Mouse (Mus musculus) hindbrain, embryonic 16.5 days (tissue): ENCODE results near the gene Stx18. TPM values are rescaled to one million over a fixed set of nuclear protein-coding genes. Genes with fewer than 3 reads are reported as not detected.

Experiments used
- ATAC-seq: fragments of 200-750 bp; cut with Nextera tagmentation; 2 replicates; pipeline ENCODE4 v1.8.0; 2017; ENCODE audit warnings: moderate TSS enrichment, moderate library complexity
- H3K27ac ChIP-seq: fragments of 300-500 bp; sonication (generic); 2 replicates; pipeline ENCODE4 v1.5.1; 2014; ENCODE audit warnings: low read depth, mild to moderate bottlenecking, control low read depth, low read length, moderate library complexity
- H3K27me3 ChIP-seq: fragments of 300-500 bp; sonication (generic); replicated peaks from 2 replicates; pipeline ENCODE4 v1.6.1; 2014; ENCODE audit warnings: low read length; ENCODE audit not compliant: control insufficient read depth, insufficient read depth
- H3K36me3 ChIP-seq: fragments of 300-500 bp; sonication (generic); 2 replicates; pipeline ENCODE4 v1.6.1; 2014; ENCODE audit warnings: mild to moderate bottlenecking, low read length, moderate library complexity, mixed read lengths; ENCODE audit not compliant: control insufficient read depth, insufficient read depth
- H3K4me1 ChIP-seq: fragments of 300-500 bp; sonication (generic); 2 replicates; pipeline ENCODE4 v1.6.1; 2014; ENCODE audit warnings: low read depth, low read length; ENCODE audit not compliant: control insufficient read depth, insufficient read depth
- H3K4me2 ChIP-seq: fragments of 300-500 bp; sonication (generic); 2 replicates; pipeline ENCODE4 v1.6.1; 2014; ENCODE audit warnings: mild to moderate bottlenecking, low read length, control low read depth, moderate library complexity
- H3K4me3 ChIP-seq: fragments of 300-500 bp; sonication (generic); 2 replicates; pipeline ENCODE4 v1.5.1; 2014; ENCODE audit warnings: mild to moderate bottlenecking, low read length, control low read depth, moderate library complexity
- H3K9ac ChIP-seq: fragments of 300-500 bp; sonication (generic); 2 replicates; pipeline ENCODE4 v1.6.1; 2014; ENCODE audit warnings: low read depth, mild to moderate bottlenecking, control low read depth, low read length, moderate library complexity
- H3K9me3 ChIP-seq: fragments of 300-500 bp; sonication (generic); 2 replicates; pipeline ENCODE4 v1.6.1; 2014; ENCODE audit warnings: mild to moderate bottlenecking, low read length, moderate library complexity; ENCODE audit not compliant: control insufficient read depth
- WGBS: fragments of 180-500 bp; shearing (Covaris S2); extraction: QIAGEN DNeasy Blood & Tissue Kit; methylation state at CpG from one replicate; pipeline ENCODE4 v1.1.7; 2014; 5-methylcytosine and 5-hydroxymethylcytosine counted together
- polyA plus RNA-seq: library from polyadenylated mRNA; unstranded; fragments of >200 nt; fragmentation: Nextera tagmentation; extraction: Ambion mirVana; gene quantifications from 2 replicates; pipeline ENCODE4 v1.2.1, GENCODE M21; 2015

Gene Stx18
- polyA plus RNA-seq, 1 experiment from 2014 or later, result 38.5 TPM

DNA sequence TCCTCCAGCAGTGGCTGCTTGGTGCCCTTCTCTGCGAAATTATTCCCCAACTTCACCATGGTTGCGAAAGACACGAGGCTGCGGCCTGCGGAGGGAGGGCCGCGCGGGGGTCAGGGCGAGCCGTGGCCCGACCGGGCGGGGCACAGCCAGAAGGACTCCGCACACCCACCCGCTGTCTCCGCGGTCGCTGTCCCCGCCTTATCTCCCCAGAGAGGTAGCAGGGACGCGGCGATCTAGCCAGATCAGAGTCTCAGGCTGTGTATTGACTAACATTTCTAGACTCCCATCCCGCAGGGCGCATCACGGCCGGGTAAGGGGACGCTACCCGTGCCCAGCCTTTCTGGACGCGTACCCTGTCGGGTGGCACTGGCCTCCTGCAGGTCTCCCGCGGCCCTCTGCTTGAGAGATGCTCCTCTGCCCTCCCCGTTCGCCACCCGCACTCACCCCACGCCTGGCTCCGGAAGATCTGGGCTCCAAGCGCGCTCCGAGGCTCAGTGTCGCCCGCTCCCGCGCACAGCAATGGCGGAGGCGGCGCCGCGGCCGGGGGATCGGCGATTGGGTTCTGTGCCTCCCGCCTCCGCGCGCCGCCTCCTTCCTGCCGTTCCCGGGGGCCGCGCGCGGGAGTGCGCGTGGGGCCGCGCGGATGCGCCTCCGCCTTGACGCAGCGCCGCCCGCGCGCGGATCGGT, 120.5 kb downstream of the Stx18 start:
- Histone ChIP-seq H3K27ac (peak overlapping the region; percentile 98), H3K4me3 (peak overlapping the region; percentile 85), H3K4me2 (peak overlapping the region; percentile 63), H3K36me3 (peaks cover 20% of the 10 kb centered on the region), H3K4me1 (peaks cover 37% of the 10 kb centered on the region), H3K9me3 (no peaks in the 10 kb centered on the region), H3K9ac (peak overlapping the region; percentile 98), H3K27me3 (no peaks in the 10 kb centered on the region)
- 0% methylated on average over 53 of the region's 79 CpGs for WGBS
- peak; percentile 83 for ATAC-seq

DNA sequence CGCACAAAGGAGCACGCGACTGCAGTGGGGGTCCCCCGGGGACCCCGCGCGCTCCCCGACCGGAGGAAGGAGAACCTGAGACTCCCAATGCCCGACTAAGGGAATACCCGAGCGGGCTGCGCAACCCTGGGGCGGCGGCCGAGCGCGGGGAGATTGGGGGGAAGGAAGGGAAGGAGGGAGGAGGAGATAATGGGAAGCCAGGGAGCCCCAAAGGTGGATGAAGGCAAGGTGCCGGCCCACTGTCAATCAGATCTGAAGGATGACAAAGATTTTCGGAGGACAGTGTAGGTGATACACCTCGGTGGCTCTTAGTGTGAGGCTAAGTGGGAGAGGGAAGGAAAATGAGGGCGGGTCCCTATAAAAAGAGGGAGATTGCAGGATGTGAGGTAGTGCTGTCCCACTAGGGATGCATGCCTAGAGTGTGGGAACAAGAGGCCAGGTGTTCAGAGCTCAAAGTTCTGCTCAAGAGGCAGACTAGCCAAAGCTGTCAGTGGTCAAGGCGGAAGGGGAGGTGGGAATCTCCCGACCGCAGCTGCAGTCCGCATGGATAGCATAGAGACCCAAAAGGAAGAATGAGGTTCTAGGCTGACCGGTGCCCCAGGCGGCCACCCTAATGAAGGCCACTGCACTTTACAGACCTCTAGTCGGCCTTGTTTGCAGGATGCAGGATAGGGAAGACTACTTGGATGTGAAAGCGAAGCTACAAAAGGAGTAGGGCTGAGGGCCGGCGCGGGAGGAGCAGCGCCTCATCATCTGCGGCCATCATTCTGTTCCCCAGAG, 121.3 kb downstream of the Stx18 start, which contains the start of gene Nsg1:
Nsg1 (minus strand) TSS at position 274 of the 780 bp plus-strand sequence.
- Histone ChIP-seq H3K9ac (peak within 1 kb of the TSS; percentile 98), H3K27ac (peak within 1 kb of the TSS; percentile 98), H3K36me3 (peaks cover 13% of the 10 kb centered on the region), H3K4me2 (peak within 1 kb of the TSS; percentile 63), H3K4me1 (peaks cover 29% of the 10 kb centered on the region), H3K27me3 (no peaks in the 10 kb centered on the region), H3K9me3 (no peaks in the 10 kb centered on the region), H3K4me3 (peak within 1 kb of the TSS; percentile 85)
- 9% methylated on average over 35 of the region's 35 CpGs for WGBS
- peak; percentile 53 for ATAC-seq

DNA sequence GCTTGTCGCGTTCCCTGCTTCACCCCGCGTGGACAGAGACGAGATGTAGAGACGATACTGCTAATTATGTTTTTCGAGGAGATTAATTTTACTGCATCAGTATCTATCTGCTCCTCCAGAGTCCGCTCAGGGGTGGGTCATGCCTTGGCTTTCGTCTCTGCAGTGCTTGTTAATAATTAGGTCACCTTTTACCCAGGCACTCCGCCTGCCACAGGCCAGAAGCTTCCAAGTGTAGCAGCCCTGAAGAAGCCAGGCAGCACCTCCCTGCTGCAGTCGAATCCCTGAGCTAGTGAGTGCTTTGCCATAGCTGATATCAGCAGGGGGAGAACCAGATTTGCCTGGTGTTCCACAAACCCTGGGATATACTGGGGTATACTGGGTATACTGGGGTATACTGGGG, 130.0 kb downstream of the Stx18 start:
- Histone ChIP-seq H3K9me3 (no peaks in the 10 kb centered on the region; the same call in 1 of the 2 replicates), H3K4me2 (no peak overlapping the region), H3K27ac (no peak overlapping the region), H3K4me1 (no peaks in the 10 kb centered on the region), H3K9ac (peak overlapping the region; percentile 35; the same call in 1 of the 2 replicates), H3K36me3 (no peaks in the 10 kb centered on the region), H3K27me3 (no peaks in the 10 kb centered on the region), H3K4me3 (no peak overlapping the region)
- WGBS, result 68% methylated on average over 11 of the region's 11 CpGs
- ATAC-seq, result peak; percentile 40; the same call in 1 of the 2 replicates

DNA sequence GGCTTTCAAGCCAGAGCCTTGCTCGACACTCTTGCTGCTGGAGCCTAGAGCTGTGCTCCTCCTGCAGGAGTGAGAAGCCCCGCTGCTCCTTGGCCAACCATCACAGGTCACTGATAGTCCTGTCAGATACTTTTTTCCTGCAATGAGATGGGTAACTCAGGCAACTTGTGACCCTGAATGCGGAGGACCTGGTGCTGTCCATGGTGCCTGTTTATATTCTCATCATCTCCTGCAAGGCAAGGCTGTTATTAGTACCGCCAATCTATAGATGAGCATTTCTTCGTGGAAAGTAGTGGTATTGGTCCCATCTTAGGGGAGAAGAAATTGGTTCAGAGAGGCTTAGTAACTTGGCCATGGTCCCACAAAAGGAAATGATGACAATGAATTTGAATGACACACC, 135.2 kb downstream of the Stx18 start:
- Histone ChIP-seq H3K27me3 (no peaks in the 10 kb centered on the region), H3K4me1 (no peaks in the 10 kb centered on the region), H3K9me3 (no peaks in the 10 kb centered on the region; the same call in 1 of the 2 replicates), H3K36me3 (no peaks in the 10 kb centered on the region), H3K4me2 (no peak overlapping the region), H3K27ac (no peak overlapping the region), H3K9ac (no peak overlapping the region), H3K4me3 (no peak overlapping the region)
- ATAC-seq, result no peak
- WGBS, result 66% methylated on average over 5 of the region's 5 CpGs

DNA sequence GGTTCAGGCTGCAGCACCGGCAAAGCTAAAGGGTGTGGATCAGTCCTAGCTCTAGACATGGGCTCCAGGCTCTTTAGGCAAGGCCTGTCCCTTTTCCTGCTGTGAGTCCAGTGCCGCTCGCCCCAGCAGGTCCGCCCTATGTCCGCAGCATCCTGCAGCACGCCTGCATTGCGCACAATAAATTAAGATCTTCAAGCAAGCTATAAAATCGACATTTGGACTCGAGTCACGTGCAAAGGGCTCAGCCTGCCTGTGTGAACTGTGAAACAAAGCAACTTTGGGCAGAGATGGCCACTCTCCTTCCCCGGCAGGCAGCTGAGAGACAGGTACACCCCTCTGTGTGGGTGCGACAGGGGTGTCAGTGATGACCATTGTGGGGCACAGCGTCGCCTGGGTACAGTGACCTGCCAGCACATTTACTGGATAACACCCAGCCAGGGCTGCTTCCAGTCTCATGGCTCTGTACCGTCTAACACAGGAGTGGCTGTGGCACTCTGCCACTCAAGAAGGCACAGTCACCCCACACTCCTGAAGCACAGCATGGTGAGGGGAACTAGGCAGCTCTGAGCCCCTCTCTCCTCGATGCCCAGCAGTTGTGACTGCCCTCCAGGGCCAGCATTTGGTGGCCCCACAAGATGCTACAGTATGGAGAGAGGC, 135.8 kb downstream of the Stx18 start:
- Histone ChIP-seq H3K36me3 (no peaks in the 10 kb centered on the region), H3K9me3 (no peaks in the 10 kb centered on the region; the same call in 1 of the 2 replicates), H3K4me1 (no peaks in the 10 kb centered on the region), H3K4me3 (no peak overlapping the region), H3K9ac (no peak overlapping the region), H3K27ac (no peak overlapping the region), H3K27me3 (no peaks in the 10 kb centered on the region), H3K4me2 (no peak overlapping the region)
- 79% methylated on average over 16 of the region's 16 CpGs for WGBS
- no peak for ATAC-seq

DNA sequence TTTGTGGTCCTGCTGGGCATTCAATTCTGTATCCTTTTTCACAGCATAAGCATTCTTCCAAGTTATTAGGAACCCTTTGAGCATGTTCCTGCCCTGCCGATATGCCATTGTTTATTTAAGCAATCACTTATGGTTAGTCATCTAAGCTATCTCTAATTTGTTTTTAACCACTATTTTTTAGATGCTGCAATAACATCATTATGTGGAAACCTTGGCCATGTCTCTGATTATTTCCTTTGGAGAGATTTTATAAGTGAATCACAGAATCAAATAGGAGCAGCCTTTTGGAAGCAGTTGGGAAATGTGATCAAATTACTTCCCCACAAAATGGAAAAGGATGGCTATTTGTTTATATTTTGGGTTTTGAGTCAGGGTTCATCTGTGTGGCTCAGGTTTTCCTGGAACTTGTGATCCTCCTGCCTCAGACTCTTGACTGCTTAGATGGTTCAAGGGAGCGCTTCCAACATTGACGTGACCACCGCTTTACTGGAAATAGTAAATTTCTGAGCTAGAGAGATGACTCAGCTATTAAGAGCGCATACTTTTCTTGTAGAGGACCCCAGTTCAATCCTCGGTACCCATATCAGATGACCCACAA, 146.2 kb downstream of the Stx18 start:
- Histone ChIP-seq H3K36me3 (no peaks in the 10 kb centered on the region), H3K27me3 (no peaks in the 10 kb centered on the region), H3K4me3 (no peak overlapping the region), H3K27ac (no peak overlapping the region), H3K9ac (no peak overlapping the region), H3K4me1 (no peaks in the 10 kb centered on the region), H3K4me2 (no peak overlapping the region), H3K9me3 (no peaks in the 10 kb centered on the region)
- 87% methylated on average over 6 of the region's 6 CpGs for WGBS
- ATAC-seq, result no peak

DNA sequence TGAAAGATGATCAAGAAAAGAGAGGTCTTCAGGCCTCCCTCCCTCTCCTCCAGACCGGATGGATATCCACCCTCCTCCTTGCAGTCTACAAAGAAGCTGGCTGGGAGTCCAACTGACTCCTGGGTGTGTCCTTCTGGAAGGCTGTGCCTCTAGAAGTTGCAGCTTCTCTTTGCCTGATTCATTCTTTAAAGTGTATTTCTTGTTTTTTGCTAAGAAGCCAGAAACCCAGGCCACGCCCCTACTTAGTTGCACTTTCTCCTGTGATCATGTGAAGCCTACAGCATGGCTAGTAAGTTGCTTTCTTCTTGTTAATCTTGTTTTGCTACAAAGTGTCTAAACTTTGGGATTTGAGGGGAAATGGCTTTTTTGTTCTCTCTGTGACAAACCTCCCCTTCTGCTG, 148.5 kb downstream of the Stx18 start:
- WGBS, result 95% methylated on average over 2 of the region's 2 CpGs
- H3K9ac ChIP-seq, result no peak overlapping the region
- no peaks in the 10 kb centered on the region for H3K36me3 ChIP-seq
- H3K27ac ChIP-seq, result no peak overlapping the region
- no peak overlapping the region for H3K4me3 ChIP-seq
- no peaks in the 10 kb centered on the region for H3K27me3 ChIP-seq
- no peak for ATAC-seq
- no peak overlapping the region for H3K4me2 ChIP-seq
- no peaks in the 10 kb centered on the region for H3K9me3 ChIP-seq
- no peaks in the 10 kb centered on the region for H3K4me1 ChIP-seq
